Mouse (Mus musculus): ENCODE measurements at regions not wholly inside any gene's neighbourhood (a gene's known extent, or its start where the extent isn't known, plus 50 kb on each side); places are given as distances from the start of the nearest gene placed in this dataset.

- peaks cover 15 to 28% of the 10 kb centered on the region in 2 experiments for H3K4me1 ChIP-seq (ENCODE audit: control insufficient read depth in 1 of 2, insufficient read depth in 2 of 2)
- no peaks in the 10 kb centered on the region for H3K79me2 ChIP-seq (replicated peaks; ENCODE audit: control insufficient read depth, extremely low read depth, insufficient read depth, poor library complexity, severe bottlenecking)
- in situ Hi-C loops (cut with MboI; ENCODE audit: low pct_ligation_motif_present, low pct_unique_long_range_greater_than_20kb, low sequenced_read_pairs), result no loop called here
- no peak overlapping the region for H3K4me2 ChIP-seq (ENCODE audit: insufficient read depth, low read depth, poor library complexity, severe bottlenecking)
- peaks cover 37% of the 10 kb centered on the region for H3K27me3 ChIP-seq (replicated peaks)
- no peak overlapping the region for H3K4me3 ChIP-seq (replicated peaks in 1 of 3; ENCODE audit: low read depth in 2 of 3, low read length in 2 of 3, poor library complexity in 1 of 3)
- TF ChIP-seq RCOR1 (conservative IDR thresholded peaks at IDR 0.05; ENCODE audit: low read depth, low read length), result no peak
- no peak for TF ChIP-seq JUND (conservative IDR thresholded peaks at IDR 0.05; ENCODE audit: low read depth, low read length)
- no peak for TF ChIP-seq USF1 (IDR thresholded peaks at IDR 0.05; ENCODE audit: low read depth, low read length)
- TF ChIP-seq IRF4 (IDR thresholded peaks at IDR 0.05; ENCODE audit: low read depth, low read length), result no peak
- TF ChIP-seq ZMIZ1 (IDR thresholded peaks at IDR 0.05; ENCODE audit: low read depth, low read length), result no peak
- no peak for TF ChIP-seq SIN3A (IDR thresholded peaks at IDR 0.05; ENCODE audit: low read length)
- no peak for TF ChIP-seq EP300 (IDR thresholded peaks at IDR 0.05; ENCODE audit: low read length)
- no peak for TF ChIP-seq ZC3H11A (IDR thresholded peaks at IDR 0.05; ENCODE audit: low read depth, low read length)
- TF ChIP-seq POLR2A (IDR thresholded peaks at IDR 0.05; ENCODE audit: low read depth, low read length), result no peak
- no peak for TF ChIP-seq ETS1 (conservative IDR thresholded peaks at IDR 0.05; ENCODE audit: low read depth, low read length)
- no peak for TF ChIP-seq MXI1 (IDR thresholded peaks at IDR 0.05; ENCODE audit: low read depth, low read length)
- no peak for TF ChIP-seq NRF1 (IDR thresholded peaks at IDR 0.05; ENCODE audit: low read depth, low read length)
- no peaks in the 10 kb centered on the region for H3K36me3 ChIP-seq (replicated peaks in 1 of 2; ENCODE audit: control insufficient read depth in 1 of 2, insufficient read depth in 1 of 2, low read length in 1 of 2)
- no peak overlapping the region for H3K27ac ChIP-seq (ENCODE audit: insufficient read depth, low read depth)
- no peak for DNase-seq (ENCODE audit: extremely low read depth)
- H3K9me3 ChIP-seq (replicated peaks; ENCODE audit: low read length), result peaks cover 2% of the 10 kb centered on the region
- no peak overlapping the region for H3K9ac ChIP-seq (ENCODE audit: insufficient read depth, low read depth)
- dilution Hi-C loops (cut with MboI; ENCODE audit: extremely low pct_ligation_motif_present, extremely low pct_unique_long_range_greater_than_20kb, low sequenced_read_pairs), result no loop called here
These were observed 94.0 kb downstream of the 1700001O22Rik start for GRCm38 (mm10) chr2:30709386-30709884.

- in situ Hi-C loops (cut with MboI; ENCODE audit: low pct_ligation_motif_present, low pct_unique_long_range_greater_than_20kb, low sequenced_read_pairs) (no loop called here), dilution Hi-C loops (cut with MboI; ENCODE audit: extremely low pct_ligation_motif_present, extremely low pct_unique_long_range_greater_than_20kb, low sequenced_read_pairs) (no loop called here)
- Histone ChIP-seq H3K4me3 (replicated peaks in 1 of 3; ENCODE audit: low read depth in 2 of 3, low read length in 2 of 3, poor library complexity in 1 of 3) (no peak overlapping the region), H3K27ac (ENCODE audit: insufficient read depth, low read depth) (no peak overlapping the region), H3K4me1 (ENCODE audit: control insufficient read depth in 1 of 2, insufficient read depth in 2 of 2) (peaks cover 15 to 28% of the 10 kb centered on the region in 2 experiments), H3K9me3 (replicated peaks; ENCODE audit: low read length) (peaks cover 6% of the 10 kb centered on the region), H3K27me3 (replicated peaks) (peaks cover 37% of the 10 kb centered on the region), H3K36me3 (replicated peaks in 1 of 2; ENCODE audit: control insufficient read depth in 1 of 2, insufficient read depth in 1 of 2, low read length in 1 of 2) (no peaks in the 10 kb centered on the region), H3K4me2 (ENCODE audit: insufficient read depth, low read depth, poor library complexity, severe bottlenecking) (no peak overlapping the region), H3K9ac (ENCODE audit: insufficient read depth, low read depth) (no peak overlapping the region), H3K79me2 (replicated peaks; ENCODE audit: control insufficient read depth, extremely low read depth, insufficient read depth, poor library complexity, severe bottlenecking) (no peaks in the 10 kb centered on the region)
- TF ChIP-seq CHD2 (IDR thresholded peaks at IDR 0.05; ENCODE audit: low read length), result no peak
- TF ChIP-seq HCFC1 (IDR thresholded peaks at IDR 0.05; ENCODE audit: low read depth, low read length), result no peak
- no peak for TF ChIP-seq ZC3H11A (IDR thresholded peaks at IDR 0.05; ENCODE audit: low read depth, low read length)
- TF ChIP-seq JUN (IDR thresholded peaks at IDR 0.05; ENCODE audit: insufficient read depth, low read depth, low read length), result no peak
- no peak for TF ChIP-seq TBP (conservative IDR thresholded peaks at IDR 0.05; ENCODE audit: low read depth, low read length)
- no peak for TF ChIP-seq MYC (IDR thresholded peaks at IDR 0.05; ENCODE audit: low read depth, low read length)
- no peak for TF ChIP-seq EP300 (IDR thresholded peaks at IDR 0.05; ENCODE audit: low read length)
- no peak for TF ChIP-seq ETS1 (conservative IDR thresholded peaks at IDR 0.05; ENCODE audit: low read depth, low read length)
- TF ChIP-seq KAT2A (IDR thresholded peaks at IDR 0.05; ENCODE audit: insufficient replicate concordance, low read length), result no peak
- TF ChIP-seq ZKSCAN1 (IDR thresholded peaks at IDR 0.05; ENCODE audit: borderline replicate concordance, low read depth, low read length), result no peak
- no peak for TF ChIP-seq NELFE (IDR thresholded peaks at IDR 0.05; ENCODE audit: low read depth, low read length)
- TF ChIP-seq RAD21 (IDR thresholded peaks at IDR 0.05; ENCODE audit: low read depth, low read length), result no peak
- TF ChIP-seq USF1 (IDR thresholded peaks at IDR 0.05; ENCODE audit: low read depth, low read length), result no peak
- TF ChIP-seq GABPA (IDR thresholded peaks at IDR 0.05; ENCODE audit: insufficient replicate concordance, low read depth, low read length), result no peak
- no peak for TF ChIP-seq SMC3 (IDR thresholded peaks at IDR 0.05; ENCODE audit: low read depth, low read length)
- TF ChIP-seq MAX (IDR thresholded peaks at IDR 0.05; ENCODE audit: low read length), result no peak
- no peak for TF ChIP-seq SIN3A (IDR thresholded peaks at IDR 0.05; ENCODE audit: low read length)
- no peak for TF ChIP-seq BHLHE40 (IDR thresholded peaks at IDR 0.05; ENCODE audit: low read depth, low read length)
- DNase-seq (ENCODE audit: extremely low read depth), result no peak
These were observed 94.6 kb downstream of the 1700001O22Rik start for GRCm38 (mm10) chr2:30708762-30709385.

All from CH12.LX (cell line).